Mouse (Mus musculus): ENCODE data around the gene Mcf2. TPM values are rescaled to one million over a fixed set of nuclear protein-coding genes. Genes with fewer than 3 reads are reported as not detected.

The Mcf2 gene
- polyA plus RNA-seq, 1 experiment from 2014 or later = 0.14 TPM

DNA sequence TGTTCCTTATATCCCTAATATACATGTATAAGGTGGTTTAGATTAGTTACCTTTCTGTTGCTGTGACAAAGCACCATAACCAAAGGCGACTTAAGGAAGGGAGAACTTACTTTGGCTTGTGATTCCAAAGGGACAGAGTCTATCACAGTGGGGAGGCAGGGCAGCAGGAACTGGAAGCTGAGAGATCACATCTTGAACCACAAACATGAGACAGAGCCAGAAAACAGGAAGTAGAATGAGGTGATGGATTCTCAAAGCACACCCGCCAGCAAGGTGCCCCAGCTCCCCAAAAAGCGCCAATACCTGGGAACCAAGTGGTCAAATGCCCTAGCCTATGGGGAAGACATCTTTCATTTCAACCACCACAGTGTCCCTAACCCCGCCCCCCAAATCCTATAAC is 157.9 kb downstream of the Mcf2 start:
- no peaks in the 10 kb centered on the region for H3K27me3 ChIP-seq (ENCODE audit: insufficient read depth, poor library complexity, severe bottlenecking)
- no peaks in the 10 kb centered on the region for H3K36me3 ChIP-seq
- H3K4me3 ChIP-seq = no peak overlapping the region
- no peak overlapping the region for H3K27ac ChIP-seq
- no peaks in the 10 kb centered on the region for H3K9me3 ChIP-seq
- H3K4me1 ChIP-seq = no peaks in the 10 kb centered on the region
- no peak for DNase-seq (ENCODE audit: low spot score)
- WGBS = 70% methylated on average over 4 of the region's 4 CpGs

DNA sequence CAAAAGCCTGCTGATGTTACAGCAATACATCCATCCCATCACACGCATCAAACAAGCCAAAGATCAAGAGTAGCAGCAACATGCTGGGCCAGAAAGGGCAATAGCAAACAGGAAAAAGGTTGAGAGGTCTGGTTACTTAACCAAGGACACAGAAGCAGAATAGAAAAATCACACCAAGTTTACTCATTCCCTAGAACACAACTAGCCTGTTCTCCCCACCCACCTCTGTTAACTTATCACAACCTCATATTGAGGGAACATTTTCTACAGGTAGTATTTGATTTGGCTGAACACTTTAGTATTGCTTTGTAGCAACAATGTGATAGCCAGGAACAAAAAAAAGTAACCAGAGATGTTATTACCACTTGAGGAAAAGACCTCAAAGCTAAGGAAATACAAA is 164.3 kb downstream of the Mcf2 start:
- WGBS = 82% methylated on average over 1 of the region's 1 CpGs

DNA sequence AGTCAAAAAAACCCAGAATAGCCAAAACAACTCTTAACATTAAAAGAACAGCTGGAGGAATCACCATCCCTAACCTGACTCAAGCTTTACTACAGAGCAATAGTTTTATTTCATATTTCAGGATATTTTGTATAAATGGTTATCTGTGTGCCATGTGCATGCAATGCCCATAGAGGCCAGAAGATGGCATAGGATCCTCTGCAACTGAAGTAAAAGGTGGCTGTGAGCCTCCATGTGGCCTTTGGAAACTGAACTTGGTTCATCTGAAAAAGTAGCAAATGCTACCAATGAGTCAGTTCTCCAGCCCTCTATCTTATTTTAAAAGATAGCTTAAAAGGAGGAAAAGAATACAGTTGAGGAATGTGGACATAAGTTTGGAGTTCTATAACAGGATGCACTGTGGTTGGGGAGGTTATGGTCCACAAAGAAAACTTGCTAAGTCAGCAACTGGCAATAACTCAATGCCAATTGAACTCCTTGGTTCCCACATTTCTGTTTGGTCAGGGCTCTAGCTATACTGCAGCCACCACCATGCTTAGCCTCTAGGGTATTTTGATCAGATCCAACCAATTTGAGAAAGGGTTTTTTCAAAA is 165.7 kb downstream of the Mcf2 start:
- Histone ChIP-seq H3K27me3 (ENCODE audit: insufficient read depth, poor library complexity, severe bottlenecking) (no peaks in the 10 kb centered on the region), H3K4me3 (no peak overlapping the region), H3K36me3 (no peaks in the 10 kb centered on the region), H3K9me3 (no peaks in the 10 kb centered on the region), H3K4me1 (no peaks in the 10 kb centered on the region), H3K27ac (no peak overlapping the region)
- no peak for DNase-seq (ENCODE audit: low spot score)

More for the DNA sequence above, 164.3 kb downstream of the Mcf2 start:
- no peak for DNase-seq (ENCODE audit: low spot score)
- Histone ChIP-seq H3K27me3 (ENCODE audit: insufficient read depth, poor library complexity, severe bottlenecking) (no peaks in the 10 kb centered on the region), H3K4me3 (no peak overlapping the region), H3K27ac (no peak overlapping the region), H3K4me1 (no peaks in the 10 kb centered on the region), H3K9me3 (no peaks in the 10 kb centered on the region), H3K36me3 (no peaks in the 10 kb centered on the region)

Other genes starting within 250 kb of the Mcf2 start
- gene F9, start 179.6 kb downstream of the Mcf2 start, polyA plus RNA-seq (2016; fragmentation: Nextera tagmentation; extraction: Ambion mirVana) = not detected in 2 replicates